Comparison of ENCODE assay signal across 8 mouse cellular contexts in genomic region chr16:22163456-22163851, GRCm38 (mm10). TPM values are rescaled to one million over a fixed set of nuclear protein-coding genes. Genes with fewer than 3 reads are reported as not detected.
DNase-seq lines count a peak whose midpoint lies in the region; ATAC-seq and TF ChIP-seq lines count a peak whose summit lies in the region.

No protein-coding gene starts in this region.

- peak overlapping the region; percentile 67 for H3K4me2 ChIP-seq in lung, embryonic 14.5 days
- H3K4me2 ChIP-seq in stomach, embryonic 15.5 days: peak overlapping the region; percentile 82

- no peaks in the 10 kb centered on the region; the same call in 1 of the 2 replicates for H3K4me1 ChIP-seq in lung, embryonic 14.5 days (ENCODE audit: insufficient read depth)
- peaks cover 15% of the 10 kb centered on the region; the same call in 1 of the 2 replicates for H3K4me1 ChIP-seq in stomach, embryonic 15.5 days

- no peak for TF ChIP-seq CTCF in gastrocnemius, adult 2 months (IDR thresholded peaks at IDR 0.05)
- TF ChIP-seq CTCF in lung, embryonic 14.5 days (IDR thresholded peaks at IDR 0.05; ENCODE audit: low read depth): peak; percentile 43

- WGBS in lung, embryonic 14.5 days: under 1% methylated on average over 27 of the region's 27 CpGs
- under 1% methylated on average over 27 of the region's 27 CpGs for WGBS in stomach, embryonic 15.5 days

- ATAC-seq in lung, embryonic 14.5 days (ENCODE audit: insufficient read depth): peak; percentile 72
- peak; percentile 56 for ATAC-seq in stomach, embryonic 15.5 days (ENCODE audit: insufficient read depth, low FRiP score, low read depth)
- no peak for ATAC-seq in megakaryocyte-erythroid progenitor cell, adult 5-6 weeks (replicated peaks; ENCODE audit: low FRiP score, low TSS enrichment, poor library complexity, severe bottlenecking)

- no peaks in the 10 kb centered on the region for H3K27me3 ChIP-seq in lung, embryonic 14.5 days (ENCODE audit: insufficient read depth, low read length)
- H3K27me3 ChIP-seq in stomach, embryonic 15.5 days (replicated peaks): no peaks in the 10 kb centered on the region

- H3K4me3 ChIP-seq in gastrocnemius, adult 2 months: peak overlapping the region; percentile 77
- peak overlapping the region; percentile 97 for H3K4me3 ChIP-seq in lung, embryonic 14.5 days (ENCODE audit: low read depth, low read length)
- peak overlapping the region; percentile 99 for H3K4me3 ChIP-seq in stomach, embryonic 15.5 days (replicated peaks)

- DNase-seq in gastrocnemius, adult 2 months: peak; percentile 34
- DNase-seq in gastrocnemius, adult 8-10 months (ENCODE audit: low spot score in 2 of 2): no peak
- DNase-seq in ZHBTc4 (ENCODE audit: low read depth, low spot score): peak; percentile 84
- DNase-seq in gastrocnemius, postnatal 10 days: peak; percentile 40
- peak; percentile 38 for DNase-seq in kidney, adult 18-20 months
- DNase-seq in lung, embryonic 14.5 days: peak; percentile 80

- H3K36me3 ChIP-seq in lung, embryonic 14.5 days (ENCODE audit: insufficient read depth): no peaks in the 10 kb centered on the region
- H3K36me3 ChIP-seq in stomach, embryonic 15.5 days: no peaks in the 10 kb centered on the region

- H3K9ac ChIP-seq in lung, embryonic 14.5 days: peak overlapping the region; percentile 96
- peak overlapping the region; percentile 94 for H3K9ac ChIP-seq in stomach, embryonic 15.5 days

- 0 out of 2 replicates have a peak overlapping the region, but pooled peaks have one; percentile 20 for H3K27ac ChIP-seq in gastrocnemius, adult 2 months
- peak overlapping the region; percentile 93 for H3K27ac ChIP-seq in lung, embryonic 14.5 days (ENCODE audit: low read depth)
- H3K27ac ChIP-seq in stomach, embryonic 15.5 days: peak overlapping the region; percentile 93

- no peaks in the 10 kb centered on the region for H3K9me3 ChIP-seq in lung, embryonic 14.5 days (ENCODE audit: low read depth, low read length)
- no peaks in the 10 kb centered on the region for H3K9me3 ChIP-seq in stomach, embryonic 15.5 days

- intact Hi-C loops in gastrocnemius, adult 2 months (cut with DNase I): no loop called here

RNA-seq across cellular contexts. Expression of gene Igf2bp2, which starts 0.4 kb away (rescaled TPM):
- 1 to 10 TPM; 1.3 to 5.2 TPM for total RNA-seq in gastrocnemius, adult 2 months (2021)
- 1 to 10 TPM in 2 of 4 experiments, under 1 TPM in 2; 0.53 to 1.4 (median 1.2) TPM for total RNA-seq in gastrocnemius, adult 8-10 months (2022)
- total RNA-seq in gastrocnemius, postnatal 10 days (2021): 10 to 100 TPM in 1 of 2 experiments, 1 to 10 TPM in 1; 8.4 to 16.6 TPM
- polyA plus RNA-seq in lung, embryonic 14.5 days (2014; fragmentation: Nextera tagmentation; extraction: Ambion mirVana): 83.4 and 87.9 TPM in 2 replicates
- polyA plus RNA-seq in stomach, embryonic 15.5 days (2015; fragmentation: Nextera tagmentation; extraction: Ambion mirVana): 101 and 115 TPM in 2 replicates
- 1.5 TPM in 1 of 2 replicates, not detected in the other for total RNA-seq in megakaryocyte-erythroid progenitor cell, adult 5-6 weeks (2014; fragmentation: Nextera tagmentation)
- 1.0 and 1.2 TPM in 2 replicates for total RNA-seq in megakaryocyte-erythroid progenitor cell, adult 5-6 weeks (2017)

Comparison
In these comparisons a context has a peak if more than half of its experiments do, and no peak if none do; other contexts are left out.
1. DNase-seq: peak in gastrocnemius, adult 2 months (single experiment), ZHBTc4 (single experiment), gastrocnemius, postnatal 10 days (single experiment), kidney, adult 18-20 months (single experiment) and lung, embryonic 14.5 days (single experiment); none in gastrocnemius, adult 8-10 months (0 of 2).
2. H3K27ac ChIP-seq: peak in every context shown above with its lines; median percentile 93 in lung, embryonic 14.5 days; 93 in stomach, embryonic 15.5 days; 20 in gastrocnemius, adult 2 months.
3. Peak in every context shown above with its lines, with median percentiles within 50 percentile points of each other: H3K4me3 ChIP-seq.